Mouse (Mus musculus) 3134 (cell line): ENCODE data around the gene Patj.
"Not testable (repeated sequence)": the region's sequence is repeated elsewhere in the genome, so short reads cannot be mapped to it uniquely, and the experiment has no call there.

Source experiments
- DNase-seq: peaks from one replicate; pipeline ENCODE4 v3.0.0-alpha.2; 2011; ENCODE audit warnings: low spot score; ENCODE audit not compliant: insufficient read length; ENCODE audit errors: extremely low read depth

The Patj gene

DNA sequence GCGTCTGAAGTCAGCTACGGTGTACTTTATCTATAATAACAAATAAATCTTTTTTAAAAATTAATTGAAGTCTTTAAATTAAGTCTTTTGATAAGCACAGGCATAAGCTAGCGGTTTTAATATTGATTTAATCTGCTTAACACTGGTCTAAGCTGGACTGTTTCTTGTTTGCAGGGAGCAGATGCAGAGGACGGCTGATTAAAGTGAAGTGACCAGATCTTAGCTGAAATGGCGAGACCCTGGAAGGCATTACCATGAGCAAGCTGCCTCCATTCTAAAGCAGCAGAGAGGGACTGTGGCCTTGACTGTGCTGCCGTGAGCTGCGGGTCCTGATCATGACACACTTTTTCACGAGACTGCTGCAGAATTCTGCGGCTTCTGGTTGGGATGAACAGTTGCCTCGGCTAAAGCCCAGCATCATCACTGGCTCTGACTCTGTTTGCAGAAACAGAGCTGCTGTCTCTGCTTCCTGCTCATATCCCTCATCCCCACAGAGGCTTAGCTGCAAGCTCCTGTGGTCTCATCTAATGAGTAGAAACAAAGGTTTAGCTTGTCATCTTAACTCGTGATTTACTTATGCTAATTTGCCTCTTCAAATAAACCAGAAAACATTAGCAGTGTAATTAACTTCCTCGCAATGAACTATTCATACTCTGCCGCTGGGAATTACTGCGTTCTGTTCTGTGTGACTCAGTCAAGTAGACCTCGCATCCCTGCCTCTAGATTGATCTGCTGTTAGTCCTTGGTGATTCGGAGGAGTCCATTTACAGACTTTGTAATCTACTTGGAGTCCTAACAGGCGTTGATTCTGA, 322.4 kb downstream of the Patj start:
- DNase-seq, result no peak

DNA sequence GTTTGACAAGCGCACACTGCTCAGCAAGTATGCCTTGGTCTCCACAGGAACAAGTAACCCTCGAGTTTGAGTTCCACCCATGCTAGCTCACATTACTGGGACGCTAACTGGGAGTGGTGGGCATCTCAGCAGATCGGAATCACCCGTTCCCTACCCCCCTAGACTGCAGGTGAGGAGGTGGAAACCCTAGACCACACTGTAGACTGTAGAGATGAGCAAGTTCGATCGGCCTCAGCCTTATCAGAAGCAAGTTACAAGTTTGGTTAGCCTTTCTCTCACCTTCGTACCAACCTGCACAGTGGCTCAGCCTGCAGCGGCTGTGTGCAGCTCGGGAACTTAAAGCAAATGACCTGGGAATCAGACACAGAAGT, 322.9 kb downstream of the Patj start:
- DNase-seq, result no peak

DNA sequence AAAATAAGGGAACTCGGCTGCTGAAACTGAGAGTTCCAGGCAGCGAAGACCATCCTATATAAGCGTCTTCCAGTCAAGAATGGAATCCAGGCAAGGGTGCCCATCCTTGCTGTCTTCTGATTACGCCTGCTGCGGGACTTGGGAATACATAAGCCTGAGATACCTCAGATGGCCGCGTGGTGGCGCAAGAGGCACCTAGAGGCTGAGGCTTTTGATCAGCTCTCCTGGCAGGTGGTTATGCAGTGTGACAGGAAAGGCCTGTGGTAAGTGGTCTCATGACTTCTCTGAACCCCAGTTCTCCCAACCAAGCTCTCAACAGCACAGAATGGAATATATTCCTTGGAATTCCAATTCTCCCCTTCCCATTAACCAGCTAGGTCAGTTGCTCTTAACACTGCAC, 326.9 kb downstream of the Patj start:
- no peak for DNase-seq

DNA sequence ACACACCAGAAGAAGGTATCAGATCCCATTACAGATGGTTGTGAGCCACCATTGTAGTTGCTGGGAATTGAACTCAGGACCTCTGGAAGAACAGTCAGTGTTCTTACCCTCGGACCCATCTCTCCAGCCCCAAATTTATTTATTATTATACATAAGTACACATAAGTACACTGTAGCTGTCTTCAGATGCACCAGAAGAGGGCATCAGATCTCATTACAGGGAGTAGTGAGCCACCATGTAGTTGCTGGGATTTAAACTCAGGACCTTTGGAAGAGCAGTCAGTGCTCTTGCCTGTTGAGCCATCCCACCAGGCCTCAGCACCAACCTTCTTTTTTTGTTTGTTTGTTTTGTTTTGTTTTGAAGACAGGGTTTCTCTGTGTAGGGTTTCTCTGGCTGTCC, 329.1 kb downstream of the Patj start:
- DNase-seq, result not testable (repeated sequence)

DNA sequence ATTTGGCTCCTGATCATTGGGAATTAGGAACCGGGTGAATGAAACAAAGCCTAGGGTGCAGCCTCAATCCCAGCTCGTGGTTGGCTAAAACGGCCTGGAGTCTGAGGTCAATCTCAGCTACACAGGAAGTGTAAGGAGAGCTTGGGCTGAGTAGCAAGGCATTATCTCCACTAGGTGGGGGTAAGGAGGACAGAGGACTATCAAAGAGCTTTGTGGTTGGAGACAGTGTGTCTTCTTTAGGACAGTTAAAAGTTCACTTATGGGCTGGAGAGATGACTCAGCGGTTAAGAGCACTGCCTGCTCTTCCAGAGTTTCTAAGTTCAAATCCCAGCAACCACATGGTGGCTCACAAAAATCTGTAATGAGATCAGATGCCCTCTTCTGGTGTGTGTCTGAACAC, 329.9 kb downstream of the Patj start:
- no peak for DNase-seq

DNA sequence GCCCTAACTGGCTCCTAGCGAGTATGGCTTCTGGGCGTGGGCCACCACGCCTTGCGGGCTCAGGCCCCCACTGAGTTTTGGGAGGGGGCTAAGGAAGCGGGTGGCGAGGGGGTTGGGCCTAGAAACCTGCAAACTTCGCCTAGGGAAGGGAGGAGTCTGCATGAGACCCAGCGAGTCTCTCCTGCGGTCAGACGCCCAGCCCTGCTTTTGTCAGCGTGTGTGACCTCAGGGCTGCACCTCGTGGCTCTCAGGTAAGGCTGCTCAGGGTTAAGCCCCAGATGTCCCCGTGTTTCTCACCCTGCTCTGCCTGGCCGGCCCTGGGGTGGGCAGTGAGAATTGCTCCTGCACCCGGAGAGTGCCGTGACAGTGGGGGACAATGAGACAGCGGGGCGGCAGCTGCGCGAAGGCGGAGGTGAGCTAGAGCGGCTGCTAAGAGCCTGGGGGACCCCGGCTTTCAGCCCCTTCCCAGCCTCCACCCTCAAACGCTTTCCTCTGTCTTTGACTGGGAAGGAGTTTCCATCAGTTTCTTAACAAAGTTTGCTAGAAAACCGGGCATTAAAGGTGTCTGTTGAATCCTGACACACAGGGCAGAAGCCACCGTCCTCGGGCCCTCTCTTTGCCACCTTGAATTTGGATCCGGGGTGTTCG, 331.1 kb downstream of the Patj start, which contains the start of gene L1td1:
L1td1 (plus strand) TSS at position 145 of the 648 bp plus-strand sequence.
- DNase-seq, result no peak

DNA sequence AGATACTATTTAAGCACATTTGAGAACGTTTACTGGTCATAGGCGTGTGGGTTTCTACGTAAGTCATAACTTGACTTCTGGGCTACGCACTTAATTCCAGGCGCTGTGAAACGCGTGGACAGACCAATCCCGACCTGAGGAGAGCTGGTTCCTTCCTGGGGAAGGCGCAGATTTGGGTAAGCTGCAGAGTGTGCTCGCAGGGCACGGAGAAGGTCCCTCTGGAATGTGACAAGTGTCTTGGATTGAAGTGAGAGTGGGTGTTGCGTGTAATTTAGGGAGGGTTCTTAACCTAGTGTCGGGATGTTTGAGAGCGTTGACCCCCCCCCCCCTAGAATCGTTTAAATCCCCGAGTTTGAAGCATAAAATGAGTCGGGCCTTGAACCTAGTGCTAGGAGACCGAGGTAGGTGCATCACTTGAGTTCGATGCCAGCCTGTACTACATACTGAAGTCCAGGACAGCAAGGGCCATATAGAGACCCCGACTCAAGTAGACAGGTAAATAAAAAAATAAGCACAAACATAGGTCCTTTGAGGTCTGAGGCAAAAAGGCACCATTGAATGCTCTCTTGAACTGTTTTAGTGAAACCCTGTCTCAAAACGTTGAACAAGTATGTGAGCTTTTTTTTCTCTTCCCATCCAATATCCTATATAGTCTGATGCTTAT, 331.8 kb downstream of the Patj start:
- no peak for DNase-seq

DNA sequence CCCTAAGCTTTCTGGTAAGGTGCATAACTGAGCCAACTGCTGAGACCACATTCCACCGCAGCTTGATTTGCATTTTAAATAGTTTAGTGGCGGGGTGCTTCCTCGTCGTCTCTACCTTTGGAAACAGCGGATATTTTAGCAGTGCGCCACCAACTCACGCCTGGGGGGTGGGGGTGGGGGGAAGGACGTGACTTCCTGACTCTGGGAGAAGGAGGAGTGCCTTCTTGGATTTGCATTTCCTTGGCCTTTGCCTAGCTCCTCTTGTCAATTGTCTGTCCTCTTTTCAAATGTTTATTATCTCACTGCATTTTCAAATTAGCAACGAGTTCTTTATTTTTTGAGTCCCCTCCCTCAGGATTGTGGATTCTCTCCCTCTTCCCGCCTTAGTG, 332.4 kb downstream of the Patj start:
- DNase-seq, result no peak

DNA sequence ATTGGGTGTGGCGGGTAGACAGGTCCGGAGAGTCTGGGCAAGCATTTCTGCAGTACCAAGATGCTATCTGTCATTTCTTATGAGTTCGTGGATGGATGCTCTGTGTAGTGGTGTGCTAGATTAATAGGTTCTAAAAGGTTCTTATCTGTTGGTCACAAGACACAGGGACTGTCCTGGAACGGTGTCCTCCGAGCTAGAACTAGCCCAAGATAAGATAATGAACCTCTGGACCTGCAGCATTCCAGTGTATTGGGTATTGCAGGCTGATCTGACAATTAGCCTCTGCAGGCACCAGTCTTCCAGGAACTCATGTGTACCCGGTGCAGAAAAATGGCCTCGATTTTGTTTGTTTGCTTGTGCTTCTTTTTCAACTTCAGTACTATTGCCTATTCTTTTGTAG, 333.1 kb downstream of the Patj start:
- DNase-seq, result no peak

DNA sequence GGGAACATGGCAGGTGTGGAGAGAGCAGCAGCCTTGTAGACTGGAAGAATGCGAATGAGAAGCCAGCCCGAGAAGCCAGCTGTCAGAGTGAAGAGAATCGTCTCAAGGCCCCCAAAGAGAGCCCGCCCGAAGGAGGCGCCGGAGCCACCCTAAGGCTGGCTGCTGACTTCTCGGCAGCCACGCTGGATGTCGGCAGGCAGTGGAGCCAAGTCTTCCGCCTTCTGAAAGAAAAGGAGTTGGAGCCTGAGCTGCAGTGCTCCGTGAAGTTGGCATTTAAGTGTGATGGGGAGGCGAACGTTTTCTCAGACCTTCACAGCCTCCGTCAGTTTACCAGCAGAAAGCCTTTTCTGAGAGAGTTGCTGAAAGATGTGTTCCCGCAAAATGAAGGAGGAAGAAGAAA, 338.1 kb downstream of the Patj start:
- no peak for DNase-seq

DNA sequence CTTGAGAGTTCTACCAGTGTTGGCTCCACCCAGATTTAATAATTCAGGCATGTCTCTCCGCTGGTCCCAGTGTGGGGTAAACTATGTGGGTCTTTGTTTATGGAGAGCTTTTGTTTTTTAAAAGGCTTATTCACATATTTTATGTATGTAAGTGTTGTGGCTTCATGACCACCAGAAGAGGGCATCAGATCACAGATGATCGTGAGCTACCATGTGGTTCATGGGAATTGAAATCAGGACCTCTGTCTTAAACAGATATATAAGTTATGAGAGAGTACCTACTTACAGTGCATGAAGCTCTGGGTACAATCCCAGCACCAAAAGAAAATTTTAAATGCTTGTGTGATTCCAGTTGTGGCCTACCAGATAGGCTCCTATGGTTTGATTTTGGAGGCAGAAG, 344.2 kb downstream of the Patj start:
- no peak for DNase-seq

DNA sequence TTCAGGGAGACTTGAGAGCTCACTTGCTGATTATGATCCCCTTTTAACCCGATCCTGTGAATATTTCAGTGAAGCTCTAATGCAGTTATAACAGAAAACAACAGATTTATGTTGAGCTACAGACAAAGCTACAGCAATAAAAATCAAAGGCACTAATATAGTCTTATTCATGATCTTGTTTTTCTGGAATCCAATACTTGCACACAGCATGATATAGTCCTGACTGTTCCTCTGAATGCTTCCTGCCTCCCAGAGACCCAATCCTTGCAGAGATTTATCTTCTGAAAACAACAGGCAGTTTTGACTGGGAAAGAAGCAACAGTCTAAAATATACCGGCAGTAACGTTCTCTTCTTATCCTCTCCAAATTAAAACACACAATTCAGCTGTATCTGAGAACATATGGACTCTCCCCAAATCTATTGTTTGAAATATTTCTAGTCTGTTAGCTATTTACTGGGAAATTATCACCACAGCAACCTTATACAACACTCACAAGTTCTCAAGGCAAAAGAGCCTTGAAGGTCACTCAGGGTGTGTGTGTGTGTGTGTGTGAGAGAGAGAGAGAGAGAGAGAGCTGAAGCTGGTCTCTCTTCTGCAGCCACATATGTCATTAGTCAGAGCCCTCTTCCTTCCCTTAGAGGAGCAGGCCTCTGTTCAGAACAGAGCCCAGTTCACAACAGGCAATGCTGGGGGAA, 347.8 kb downstream of the Patj start:
- no peak for DNase-seq

DNA sequence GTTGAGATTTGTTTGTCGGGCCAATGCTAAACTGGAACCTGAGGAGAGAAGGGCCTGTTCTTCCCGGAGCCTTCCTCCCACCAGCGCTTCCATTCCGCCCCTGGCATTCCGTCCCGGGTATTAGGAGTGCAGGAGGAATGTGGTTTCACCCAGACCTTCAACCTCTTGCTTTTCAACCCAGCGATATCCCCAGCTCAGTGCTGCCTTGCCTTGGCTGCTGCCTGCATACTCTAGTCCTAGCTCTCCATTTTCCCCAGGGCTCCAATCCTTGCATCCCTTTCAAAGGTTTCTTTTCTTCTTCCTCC, 348.3 kb downstream of the Patj start:
- DNase-seq, result no peak

DNA sequence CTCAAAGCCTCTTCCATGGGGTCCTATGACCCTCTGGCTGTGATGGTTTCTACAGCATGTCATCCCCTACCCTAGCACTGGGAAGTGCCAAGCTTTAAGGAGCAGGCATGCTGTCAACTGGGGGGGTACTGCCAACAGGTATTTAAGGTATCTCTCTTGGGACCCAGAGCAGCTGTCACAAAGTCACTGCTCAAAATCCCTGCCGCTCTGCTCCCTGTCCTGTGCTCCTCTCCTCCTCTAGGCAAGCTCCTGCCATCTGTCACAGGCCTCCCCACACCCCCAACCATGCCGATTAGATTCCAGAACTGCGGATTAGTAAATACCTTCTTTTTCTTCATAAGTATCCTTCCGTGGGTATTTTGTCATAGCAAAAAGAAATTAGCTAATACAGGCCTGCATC, 358.9 kb downstream of the Patj start:
- no peak for DNase-seq

DNA sequence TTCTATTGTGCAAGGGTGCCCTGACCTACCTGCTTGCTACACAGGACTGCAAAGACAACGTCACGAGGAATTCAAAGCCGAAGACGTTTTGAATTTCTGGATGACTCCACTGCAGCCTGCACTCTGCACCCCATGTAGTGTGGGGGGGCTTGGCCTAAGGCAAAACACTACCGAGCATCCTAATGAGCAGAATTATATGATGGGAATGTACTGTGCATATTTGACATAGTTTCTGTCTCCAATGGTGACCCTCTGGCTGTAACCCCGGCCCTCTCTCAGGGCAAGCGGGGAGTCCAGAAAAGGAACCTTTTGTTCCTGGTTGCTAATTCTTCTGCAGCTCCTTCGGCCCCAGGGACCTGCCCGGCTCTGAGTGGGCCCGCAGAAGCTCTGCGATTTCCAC, 360.6 kb downstream of the Patj start:
- DNase-seq, result no peak

DNA sequence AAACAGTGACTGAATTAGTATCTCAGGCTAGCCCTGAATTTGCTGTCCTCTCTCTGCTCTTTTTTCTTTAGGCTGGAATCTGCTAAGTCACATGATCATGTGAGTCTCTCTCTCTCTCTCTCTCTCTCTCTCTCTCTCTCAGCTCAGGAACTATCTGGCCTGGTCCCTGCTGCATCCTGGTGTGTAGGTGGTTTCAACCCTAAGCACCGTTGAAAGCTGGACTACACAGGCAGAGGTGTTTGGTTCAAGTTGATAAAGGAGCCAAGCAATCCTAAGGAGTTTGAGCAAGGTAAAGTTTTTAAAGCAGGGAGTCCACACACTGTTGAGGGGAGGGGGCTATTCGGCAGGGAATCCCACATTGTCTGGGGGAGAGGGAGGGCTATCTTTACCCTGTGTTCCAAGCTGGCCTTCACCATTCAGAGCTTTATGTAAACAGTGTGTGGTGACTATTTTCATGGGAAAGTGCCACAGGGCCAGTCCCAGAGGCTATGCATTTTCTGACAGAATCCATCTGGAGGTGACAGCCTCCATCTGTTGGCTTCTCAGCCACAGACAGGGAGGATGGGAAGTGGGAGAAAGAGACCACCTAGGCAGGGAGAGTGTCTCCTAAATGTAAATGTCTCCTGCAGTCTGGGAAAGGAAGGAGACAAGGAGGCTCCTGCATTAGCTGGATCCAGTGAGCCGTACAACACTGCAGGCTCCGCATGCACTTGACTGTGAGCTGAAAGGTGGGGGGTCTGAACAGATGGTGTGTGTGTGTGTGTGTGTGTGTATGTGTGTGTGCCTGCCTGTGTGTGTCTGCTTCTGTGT, 362.6 kb downstream of the Patj start:
- DNase-seq, result no peak

DNA sequence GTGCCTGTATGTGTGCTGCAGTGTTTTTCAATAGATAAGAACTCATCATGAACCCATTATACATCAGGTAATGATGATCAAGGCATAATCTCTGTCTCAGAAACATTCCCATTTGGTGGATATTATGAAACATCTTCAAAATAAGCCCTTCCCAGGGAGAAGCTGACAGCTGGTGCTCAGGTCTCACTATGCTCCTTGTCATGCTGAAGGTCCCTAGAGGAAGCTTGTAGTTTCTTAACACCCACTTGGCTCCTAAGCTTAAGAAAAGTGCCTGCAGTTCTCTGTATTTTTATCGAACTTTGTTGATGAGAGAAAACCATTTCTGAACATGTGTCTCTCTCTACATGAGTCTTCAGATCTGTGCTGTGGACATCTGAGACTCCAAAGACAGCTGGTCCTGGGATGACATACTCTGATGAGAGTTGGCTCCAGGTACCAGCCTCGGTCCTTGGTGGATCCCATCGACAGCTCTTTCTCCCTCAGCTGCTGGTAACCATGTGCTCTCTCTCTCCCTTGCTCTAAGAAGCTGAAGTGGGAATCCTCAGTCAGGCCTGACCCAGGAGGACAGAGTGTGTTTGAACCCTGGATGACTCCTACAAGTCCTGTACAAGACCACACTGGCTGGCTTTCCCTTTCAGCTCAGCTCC, 363.4 kb downstream of the Patj start:
- no peak for DNase-seq

DNA sequence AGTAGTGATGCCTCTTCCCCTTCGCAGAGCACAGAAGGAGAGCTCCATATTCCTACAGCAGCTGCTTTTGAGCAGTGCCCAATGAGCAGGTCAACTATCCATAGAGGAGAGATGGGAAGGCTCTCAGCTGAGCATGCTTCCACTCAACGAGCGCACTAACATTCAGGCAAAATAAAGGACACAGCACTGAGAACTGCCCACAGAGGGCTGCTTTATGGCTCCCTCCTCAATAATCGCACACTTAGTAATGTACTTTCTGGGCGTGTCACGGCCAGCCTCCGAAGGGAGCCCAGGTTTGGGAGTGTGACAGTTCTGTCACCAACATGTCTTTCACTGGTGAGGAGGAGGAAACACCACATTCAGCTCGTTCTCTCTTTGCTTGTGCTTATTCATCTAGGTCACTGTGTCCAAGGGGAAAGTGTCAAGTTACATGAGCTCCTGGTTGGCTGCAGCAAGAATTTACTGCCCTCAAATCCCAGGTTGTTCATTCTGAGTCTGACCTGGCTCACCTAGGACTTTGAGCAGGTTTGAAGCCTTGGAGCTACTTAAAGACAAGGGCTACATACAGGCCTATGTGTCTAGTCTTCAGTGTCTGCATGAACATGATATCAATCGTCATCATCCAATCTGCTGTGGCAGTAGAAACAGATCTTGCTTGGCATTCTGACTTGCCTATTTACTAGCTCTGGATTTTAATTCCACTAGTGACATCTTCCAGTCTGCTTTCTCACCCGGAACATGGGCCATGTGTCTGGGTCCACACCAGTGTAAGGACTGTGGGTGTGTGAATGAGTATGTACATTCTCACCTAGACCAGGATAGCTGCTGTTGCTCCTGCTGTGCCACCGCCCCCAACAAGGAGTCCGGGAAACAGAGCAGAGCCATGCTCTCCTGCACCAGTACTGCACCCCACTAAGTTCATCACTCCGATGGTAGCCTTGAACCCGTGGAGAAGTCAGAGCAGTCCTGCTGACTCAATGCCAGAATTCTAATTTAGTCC, 371.8 kb downstream of the Patj start:
- no peak for DNase-seq
